Mouse (Mus musculus) limb, embryonic 10.5 days (tissue): ENCODE data around the gene Chkb. TPM values are rescaled to one million over a fixed set of nuclear protein-coding genes. Genes with fewer than 3 reads are reported as not detected.

Experiments
- DNase-seq: peaks from one replicate; pipeline ENCODE4 v3.0.0-alpha.2; 2017; ENCODE audit warnings: low spot score
- H3K27ac ChIP-seq: fragments of 300-500 bp; sonication (generic); 2 replicates; pipeline ENCODE4 v1.5.1; 2016; ENCODE audit warnings: mild to moderate bottlenecking
- H3K27me3 ChIP-seq: fragments of 300-500 bp; sonication (generic); 2 replicates; pipeline ENCODE4 v1.6.1; 2016; ENCODE audit warnings: low read depth, mild to moderate bottlenecking; ENCODE audit not compliant: poor library complexity, severe bottlenecking
- H3K36me3 ChIP-seq: fragments of 300-500 bp; sonication (generic); 2 replicates; pipeline ENCODE4 v1.6.1; 2016; ENCODE audit warnings: mild to moderate bottlenecking, moderate library complexity
- H3K4me1 ChIP-seq: fragments of 300-500 bp; sonication (generic); 2 replicates; pipeline ENCODE4 v1.6.1; 2016
- H3K4me3 ChIP-seq: fragments of 300-500 bp; sonication (generic); 2 replicates; pipeline ENCODE4 v1.5.1; 2016; ENCODE audit warnings: mild to moderate bottlenecking, moderate library complexity
- H3K9me3 ChIP-seq: fragments of 300-500 bp; sonication (generic); replicated peaks from 2 replicates; pipeline ENCODE4 v1.6.1; 2016; ENCODE audit warnings: mild to moderate bottlenecking
- WGBS: fragments of 180-500 bp; shearing (Covaris S2); methylation state at CpG from one replicate; pipeline ENCODE4 v1.1.7; 2016; 5-methylcytosine and 5-hydroxymethylcytosine counted together
- polyA plus RNA-seq: library from polyadenylated mRNA; unstranded; fragments of >200 nt; fragmentation: Nextera tagmentation; extraction: Ambion mirVana; gene quantifications from 2 replicates; pipeline ENCODE4 v1.2.1, GENCODE M21; 2016

The Chkb gene
- polyA plus RNA-seq, 1 experiment from 2014 or later: 41.9 TPM

- peak overlapping the region; percentile 55 for H3K4me3 ChIP-seq
- H3K36me3 ChIP-seq: no peaks in the 10 kb centered on the region
- H3K4me1 ChIP-seq: peaks cover 47% of the 10 kb centered on the region
- H3K27me3 ChIP-seq: peaks cover 62% of the 10 kb centered on the region
- peak overlapping the region; percentile 68; the same call in 1 of the 2 replicates for H3K27ac ChIP-seq
- 11% methylated on average over 46 of the region's 46 CpGs for WGBS
- no peaks in the 10 kb centered on the region for H3K9me3 ChIP-seq
- peak; percentile 49 for DNase-seq
Measured at GRCm38 (mm10) chr15:89377938-89378828, 51.5 kb downstream of the Chkb start.

GRCm38 (mm10) chr15:89377362-89377761 is 52.3 kb downstream of the Chkb start:
- Histone ChIP-seq H3K27me3 (peaks cover 57% of the 10 kb centered on the region), H3K27ac (no peak overlapping the region), H3K4me1 (peaks cover 55% of the 10 kb centered on the region), H3K4me3 (peak overlapping the region; percentile 26), H3K36me3 (peaks cover 7% of the 10 kb centered on the region), H3K9me3 (no peaks in the 10 kb centered on the region)
- peak; percentile 51 for DNase-seq
- WGBS: 4% methylated on average over 18 of the region's 18 CpGs

- DNase-seq: no peak
- Histone ChIP-seq H3K27me3 (peaks cover 57% of the 10 kb centered on the region), H3K27ac (no peak within 1 kb of the TSS), H3K9me3 (no peaks in the 10 kb centered on the region), H3K4me3 (peak within 1 kb of the TSS; percentile 55), H3K36me3 (peaks cover 11% of the 10 kb centered on the region), H3K4me1 (peaks cover 59% of the 10 kb centered on the region)
- 11% methylated on average over 16 of the region's 16 CpGs for WGBS
Measured at GRCm38 (mm10) chr15:89376957-89377356, 52.8 kb downstream of the Chkb start, which contains the start of gene Tymp. Gene Tymp, minus strand, starts transcription at chr15:89377039.

Other genes starting within 250 kb of the Chkb start
- gene Plxnb2, start 249.1 kb downstream of the Chkb start, polyA plus RNA-seq: 147 and 162 TPM in 2 replicates
- 21.2 and 27.5 TPM in 2 replicates for gene Dennd6b, start 233.4 kb downstream of the Chkb start, polyA plus RNA-seq
- gene Ppp6r2, start 218.4 kb downstream of the Chkb start, polyA plus RNA-seq: 15.4 and 21.2 TPM in 2 replicates
- gene Sbf1, start 114.6 kb downstream of the Chkb start, polyA plus RNA-seq: 71.9 and 80.9 TPM in 2 replicates
- gene Adm2, start 107.2 kb downstream of the Chkb start, polyA plus RNA-seq: 0.11 and 0.18 TPM in 2 replicates
- gene Miox, start 95.5 kb downstream of the Chkb start, polyA plus RNA-seq: not detected in 2 replicates
- 40.8 and 45.1 TPM in 2 replicates for gene Lmf2, start 74.2 kb downstream of the Chkb start, polyA plus RNA-seq
- gene Ncaph2, start 74.2 kb downstream of the Chkb start, polyA plus RNA-seq: 197 and 200 TPM in 2 replicates
- 7.4 and 9.0 TPM in 2 replicates for gene Sco2, start 56.1 kb downstream of the Chkb start, polyA plus RNA-seq
- 1.2 and 1.5 TPM in 2 replicates for gene Tymp, start 52.9 kb downstream of the Chkb start, polyA plus RNA-seq
- gene Odf3b, start 50.6 kb downstream of the Chkb start, polyA plus RNA-seq: 0.39 and 0.53 TPM in 2 replicates
- 0.08 TPM in 1 of 2 replicates, not detected in the other for gene Klhdc7b, start 45.0 kb downstream of the Chkb start, polyA plus RNA-seq
- not detected in 2 replicates for gene Syce3, start 19.4 kb downstream of the Chkb start, polyA plus RNA-seq
- gene Cpt1b, start 4.0 kb downstream of the Chkb start, polyA plus RNA-seq: 1.0 and 1.1 TPM in 2 replicates
- 3.0 and 4.5 TPM in 2 replicates for gene C730034F03Rik, start 319 bp downstream of the Chkb start, polyA plus RNA-seq
- not detected in 2 replicates for gene Gm44502, start 212 bp downstream of the Chkb start, polyA plus RNA-seq
- 1.6 and 2.5 TPM in 2 replicates for gene Mapk8ip2, start 24.0 kb upstream of the Chkb start, polyA plus RNA-seq
- 9.6 and 11.2 TPM in 2 replicates for gene Arsa, start 47.5 kb upstream of the Chkb start, polyA plus RNA-seq
- 2.1 and 2.8 TPM in 2 replicates for gene Shank3, start 69.7 kb upstream of the Chkb start, polyA plus RNA-seq
- 0.10 TPM in 1 of 2 replicates, not detected in the other for gene Acr, start 138.4 kb upstream of the Chkb start, polyA plus RNA-seq
- 64.8 and 65.6 TPM in 2 replicates for gene Rabl2, start 162.0 kb upstream of the Chkb start, polyA plus RNA-seq